Mouse (Mus musculus): ENCODE measurements around the gene Zfp648. TPM values are rescaled to one million over a fixed set of nuclear protein-coding genes. Genes with fewer than 3 reads are reported as not detected.

The Zfp648 gene
- total RNA-seq (2014; rRNA removed; ENCODE audit: low replicate concordance) (not detected in 2 replicates), polyA plus RNA-seq (2015; fragmentation: Nextera tagmentation; extraction: Ambion mirVana) (not detected in 2 replicates)

DNA sequence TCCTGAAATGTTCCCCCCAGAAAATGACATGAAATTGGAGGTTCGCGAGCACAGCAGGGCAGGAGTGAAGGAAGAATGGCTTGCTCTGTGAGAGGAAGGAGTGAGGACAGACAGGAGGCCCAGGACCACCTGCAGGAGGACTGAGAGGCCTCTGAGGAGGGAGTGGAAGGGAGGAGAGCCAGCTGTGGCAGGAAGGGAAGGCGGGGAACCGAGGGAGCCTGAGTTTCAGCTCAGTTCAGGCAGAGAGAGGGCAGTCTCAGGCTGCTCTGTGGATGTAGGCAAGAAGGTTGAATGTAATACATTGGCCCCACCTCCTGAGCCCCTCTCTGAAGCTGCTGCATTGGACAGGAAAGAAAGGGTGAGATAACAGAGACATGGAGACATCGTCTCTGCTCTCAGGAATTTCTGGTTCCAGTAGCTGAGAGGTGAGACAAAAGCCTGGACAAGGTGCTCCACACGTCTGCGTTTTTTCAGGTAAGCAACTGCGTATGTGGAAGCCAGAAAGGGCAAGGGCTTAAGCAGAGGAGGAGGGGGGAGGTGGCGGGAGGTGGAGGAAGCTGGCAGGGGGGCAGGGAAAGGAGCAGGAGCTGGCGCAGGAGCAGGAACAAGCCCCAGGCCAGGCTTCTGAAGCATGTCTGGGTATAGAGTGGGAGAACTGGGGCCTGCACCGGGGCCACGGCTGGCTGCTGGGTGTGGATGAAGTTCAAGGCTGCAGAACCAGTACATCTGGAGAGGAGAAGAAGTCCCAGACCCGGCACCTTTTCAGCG lies at the start of gene Zfp648:
Zfp648 (plus strand) TSS at position 233 of the 768 bp plus-strand sequence.
- H3K9ac ChIP-seq (replicated peaks; ENCODE audit: low read depth, low read length): no peak within 1 kb of the TSS
- peaks cover 6% of the 10 kb centered on the region; the same call in 1 of the 2 replicates for H3K4me1 ChIP-seq (ENCODE audit: control insufficient read depth, insufficient read depth)
- no peaks in the 10 kb centered on the region for H3K9me3 ChIP-seq (replicated peaks; ENCODE audit: control insufficient read depth, low read length)
- ATAC-seq (ENCODE audit: insufficient read depth, low read depth) (no peak), DNase-seq (ENCODE audit: low spot score) (no peak)
- TF ChIP-seq CTCF (IDR thresholded peaks at IDR 0.05; ENCODE audit: low read depth): no peak
- TF ChIP-seq EP300 (IDR thresholded peaks at IDR 0.05; ENCODE audit: low read depth): no peak
- peaks cover 28% of the 10 kb centered on the region for H3K27me3 ChIP-seq (ENCODE audit: control insufficient read depth, insufficient read depth, low read length)
- H3K36me3 ChIP-seq (replicated peaks; ENCODE audit: control insufficient read depth, insufficient read depth, low read length): no peaks in the 10 kb centered on the region
- H3K4me3 ChIP-seq (ENCODE audit: low read depth, low read length): no peak within 1 kb of the TSS
- H3K4me2 ChIP-seq (ENCODE audit: low read depth, low read length): no peak within 1 kb of the TSS
- H3K27ac ChIP-seq (ENCODE audit: low read depth): no peak within 1 kb of the TSS
- WGBS: 36% methylated on average over 14 of the region's 14 CpGs

DNA sequence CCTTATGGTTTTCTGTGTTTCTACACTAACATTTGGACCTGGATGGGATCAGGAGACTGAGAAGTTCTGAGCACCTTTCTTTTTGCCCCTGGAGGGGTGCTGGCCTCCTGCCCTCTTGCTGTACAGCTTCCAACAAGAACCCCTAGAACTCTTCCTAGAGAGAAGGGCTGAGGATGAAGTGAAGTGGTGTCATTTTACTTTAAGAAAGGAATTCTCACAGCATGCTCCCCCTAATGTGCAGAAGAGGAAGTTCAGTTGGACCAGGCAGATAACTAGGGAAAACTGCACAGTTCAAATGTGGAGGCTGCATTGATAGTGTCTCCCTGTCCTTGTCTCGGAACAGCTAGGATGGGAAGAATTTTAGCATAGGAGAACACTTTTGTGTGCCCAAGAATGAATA lies 48.4 kb upstream of the Zfp648 start:
- Histone ChIP-seq H3K4me3 (ENCODE audit: low read depth, low read length) (no peak overlapping the region), H3K4me1 (ENCODE audit: control insufficient read depth, insufficient read depth) (no peaks in the 10 kb centered on the region), H3K4me2 (ENCODE audit: low read depth, low read length) (no peak overlapping the region), H3K27me3 (ENCODE audit: control insufficient read depth, insufficient read depth, low read length) (no peaks in the 10 kb centered on the region), H3K27ac (ENCODE audit: low read depth) (no peak overlapping the region), H3K9me3 (replicated peaks; ENCODE audit: control insufficient read depth, low read length) (no peaks in the 10 kb centered on the region), H3K9ac (replicated peaks; ENCODE audit: low read depth, low read length) (no peak overlapping the region), H3K36me3 (replicated peaks; ENCODE audit: control insufficient read depth, insufficient read depth, low read length) (no peaks in the 10 kb centered on the region)
- 54% methylated on average over 1 of the region's 1 CpGs for WGBS
- TF ChIP-seq EP300 (IDR thresholded peaks at IDR 0.05; ENCODE audit: low read depth): no peak
- peak; percentile 33 for TF ChIP-seq CTCF (IDR thresholded peaks at IDR 0.05; ENCODE audit: low read depth)
- ATAC-seq (ENCODE audit: insufficient read depth, low read depth) (no peak), DNase-seq (ENCODE audit: low spot score) (no peak)

DNA sequence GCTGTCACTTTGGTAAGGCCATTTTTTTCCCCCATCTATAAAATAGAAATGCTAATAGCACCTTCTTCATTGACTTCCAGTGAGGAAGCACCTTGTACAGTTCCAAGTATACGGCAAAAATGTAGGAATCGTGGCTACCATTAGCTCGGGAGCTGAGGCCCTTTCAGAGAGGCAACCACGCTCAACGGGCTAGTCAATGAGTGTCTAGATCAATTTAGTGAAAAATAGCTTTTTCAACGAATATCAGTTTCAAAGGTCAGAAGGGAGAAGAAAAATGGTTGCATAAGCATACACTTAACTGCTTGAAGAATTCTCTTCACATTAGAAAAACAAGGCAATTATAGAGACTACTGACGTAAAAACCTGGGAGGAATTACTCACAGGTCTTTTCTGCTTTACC lies 47.2 kb upstream of the Zfp648 start:
- no peaks in the 10 kb centered on the region for H3K4me1 ChIP-seq (ENCODE audit: control insufficient read depth, insufficient read depth)
- no peaks in the 10 kb centered on the region for H3K27me3 ChIP-seq (ENCODE audit: control insufficient read depth, insufficient read depth, low read length)
- H3K9me3 ChIP-seq (replicated peaks; ENCODE audit: control insufficient read depth, low read length): no peaks in the 10 kb centered on the region
- H3K27ac ChIP-seq (ENCODE audit: low read depth): no peak overlapping the region
- ATAC-seq (ENCODE audit: insufficient read depth, low read depth): no peak
- DNase-seq (ENCODE audit: low spot score): no peak
- no peak overlapping the region for H3K4me3 ChIP-seq (ENCODE audit: low read depth, low read length)
- 85% methylated on average over 7 of the region's 7 CpGs for WGBS
- TF ChIP-seq EP300 (IDR thresholded peaks at IDR 0.05; ENCODE audit: low read depth) (no peak), CTCF (IDR thresholded peaks at IDR 0.05; ENCODE audit: low read depth) (no peak)
- H3K36me3 ChIP-seq (replicated peaks; ENCODE audit: control insufficient read depth, insufficient read depth, low read length): no peaks in the 10 kb centered on the region
- H3K9ac ChIP-seq (replicated peaks; ENCODE audit: low read depth, low read length): no peak overlapping the region
- H3K4me2 ChIP-seq (ENCODE audit: low read depth, low read length): no peak overlapping the region

DNA sequence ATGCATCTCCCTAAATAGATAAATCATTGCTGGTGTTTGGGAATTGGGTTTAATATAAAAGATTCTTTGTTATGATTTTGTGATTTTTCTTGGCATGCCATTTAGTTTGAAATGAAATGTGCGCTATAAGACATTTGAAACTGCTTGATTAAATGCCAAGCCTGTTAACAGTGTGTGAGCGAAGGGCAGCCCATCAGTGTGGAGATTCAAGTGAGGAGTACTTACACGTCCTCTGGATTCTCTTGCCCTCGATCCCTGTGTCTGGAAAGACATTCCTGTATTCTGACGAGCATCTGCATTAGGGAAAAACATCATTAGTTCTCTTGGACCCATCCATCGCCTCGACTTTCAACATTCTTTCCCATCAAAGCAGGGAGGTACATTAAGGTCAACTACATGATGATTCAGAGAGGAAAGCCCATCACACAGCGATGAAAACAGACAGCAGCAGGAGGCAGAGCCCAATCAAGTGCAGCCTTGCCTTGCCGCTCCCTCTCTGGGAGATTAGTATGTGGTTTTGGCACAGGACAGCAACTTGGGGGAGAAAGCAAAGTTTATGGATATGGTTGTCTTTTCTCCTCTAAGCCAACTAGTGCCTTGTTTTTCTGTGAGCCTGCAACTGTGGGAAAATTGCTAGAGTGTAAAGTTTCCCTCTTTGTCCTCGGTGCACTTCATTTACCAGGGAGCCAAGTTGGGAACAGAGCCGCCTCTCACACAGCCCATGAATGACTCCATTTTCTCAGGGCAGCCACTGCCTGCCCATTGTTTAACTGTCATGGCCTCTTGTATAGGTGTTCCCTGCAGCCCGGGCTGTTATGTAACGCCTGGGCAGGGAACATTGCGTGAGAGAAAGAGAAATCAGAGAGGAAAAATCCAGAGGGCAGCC lies 44.6 kb upstream of the Zfp648 start:
- 62% methylated on average over 14 of the region's 14 CpGs for WGBS
- Histone ChIP-seq H3K4me1 (ENCODE audit: control insufficient read depth, insufficient read depth) (no peaks in the 10 kb centered on the region), H3K4me2 (ENCODE audit: low read depth, low read length) (no peak overlapping the region), H3K27me3 (ENCODE audit: control insufficient read depth, insufficient read depth, low read length) (no peaks in the 10 kb centered on the region), H3K9me3 (replicated peaks; ENCODE audit: control insufficient read depth, low read length) (no peaks in the 10 kb centered on the region), H3K9ac (replicated peaks; ENCODE audit: low read depth, low read length) (no peak overlapping the region), H3K4me3 (ENCODE audit: low read depth, low read length) (no peak overlapping the region), H3K36me3 (replicated peaks; ENCODE audit: control insufficient read depth, insufficient read depth, low read length) (no peaks in the 10 kb centered on the region), H3K27ac (ENCODE audit: low read depth) (no peak overlapping the region)
- TF ChIP-seq CTCF (IDR thresholded peaks at IDR 0.05; ENCODE audit: low read depth) (no peak), EP300 (IDR thresholded peaks at IDR 0.05; ENCODE audit: low read depth) (no peak)
- ATAC-seq (ENCODE audit: insufficient read depth, low read depth): 0 out of 2 replicates have a peak, but pooled peaks have one; percentile 30
- DNase-seq (ENCODE audit: low spot score): no peak

DNA sequence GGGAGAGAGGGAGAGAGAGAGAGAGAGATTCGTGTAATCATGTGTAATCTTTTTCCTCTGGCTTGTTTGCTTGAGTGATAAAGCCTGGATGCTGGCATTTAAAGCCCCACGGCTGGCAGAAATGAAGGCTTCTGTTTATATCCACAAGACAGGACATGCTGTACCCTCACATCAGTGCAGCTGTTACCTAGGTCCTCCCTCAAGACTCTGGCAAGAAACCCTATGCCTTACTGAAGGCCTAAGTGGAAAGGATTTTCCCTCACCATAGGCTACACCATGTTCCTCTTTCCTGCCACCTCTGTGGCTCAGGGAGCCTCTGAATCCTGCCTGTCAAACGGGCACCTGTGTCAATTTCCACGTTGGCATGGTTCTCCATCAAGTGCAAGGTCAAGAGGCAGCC lies 43.9 kb upstream of the Zfp648 start:
- H3K4me3 ChIP-seq (ENCODE audit: low read depth, low read length): no peak overlapping the region
- no peaks in the 10 kb centered on the region for H3K4me1 ChIP-seq (ENCODE audit: control insufficient read depth, insufficient read depth)
- DNase-seq (ENCODE audit: low spot score): no peak
- 52% methylated on average over 4 of the region's 4 CpGs for WGBS
- no peaks in the 10 kb centered on the region for H3K9me3 ChIP-seq (replicated peaks; ENCODE audit: control insufficient read depth, low read length)
- no peaks in the 10 kb centered on the region for H3K36me3 ChIP-seq (replicated peaks; ENCODE audit: control insufficient read depth, insufficient read depth, low read length)
- no peak for TF ChIP-seq EP300 (IDR thresholded peaks at IDR 0.05; ENCODE audit: low read depth)
- no peak for TF ChIP-seq CTCF (IDR thresholded peaks at IDR 0.05; ENCODE audit: low read depth)
- no peak overlapping the region for H3K9ac ChIP-seq (replicated peaks; ENCODE audit: low read depth, low read length)
- no peak overlapping the region for H3K27ac ChIP-seq (ENCODE audit: low read depth)
- H3K4me2 ChIP-seq (ENCODE audit: low read depth, low read length): no peak overlapping the region
- no peaks in the 10 kb centered on the region for H3K27me3 ChIP-seq (ENCODE audit: control insufficient read depth, insufficient read depth, low read length)
- ATAC-seq (ENCODE audit: insufficient read depth, low read depth): no peak

Measured in heart, postnatal 0 days (tissue).